Mouse (Mus musculus) myocyte (in vitro differentiated cells): ENCODE measurements at regions not wholly inside any gene's neighbourhood (a gene's known extent, or its start where the extent isn't known, plus 50 kb on each side); places are given as distances from the start of the nearest gene placed in this dataset.

Experiments
- E2F4 ChIP-seq: IDR thresholded peaks from one replicate; pipeline ENCODE4 v1.6.1; 2011; ENCODE audit warnings: mild to moderate bottlenecking, control low read depth, moderate library complexity; ENCODE audit not compliant: insufficient read depth
- MAX ChIP-seq: IDR thresholded peaks from one replicate; pipeline ENCODE4 v1.6.1; 2011; ENCODE audit warnings: low read depth, mild to moderate bottlenecking, control low read depth
- MYOG ChIP-seq, 3 experiments: IDR thresholded peaks; one replicate each; pipeline ENCODE4 v1.6.1; 2011; ENCODE audit warnings: control low read depth in 2 of 3, low read depth in 2 of 3, mild to moderate bottlenecking in 2 of 3; ENCODE audit not compliant: insufficient read length in 2 of 3, control insufficient read depth in 1 of 3, insufficient read depth in 1 of 3
- POLR2A ChIP-seq: IDR thresholded peaks from one replicate; pipeline ENCODE4 v1.6.1; 2011; ENCODE audit warnings: low read depth, mild to moderate bottlenecking, control low read depth, moderate library complexity; ENCODE audit not compliant: insufficient read length
- POLR2AphosphoS2 ChIP-seq: IDR thresholded peaks from one replicate; pipeline ENCODE4 v1.6.1; 2011; ENCODE audit warnings: low read depth, control low read depth; ENCODE audit not compliant: insufficient read length
- TCF12 ChIP-seq: IDR thresholded peaks from one replicate; pipeline ENCODE4 v1.6.1; 2011; ENCODE audit warnings: mild to moderate bottlenecking, control low read depth; ENCODE audit not compliant: poor library complexity, insufficient read depth, severe bottlenecking
- USF1 ChIP-seq: IDR thresholded peaks from one replicate; pipeline ENCODE4 v1.6.1; 2011; ENCODE audit warnings: low read depth, mild to moderate bottlenecking, control low read depth, moderate library complexity

DNA sequence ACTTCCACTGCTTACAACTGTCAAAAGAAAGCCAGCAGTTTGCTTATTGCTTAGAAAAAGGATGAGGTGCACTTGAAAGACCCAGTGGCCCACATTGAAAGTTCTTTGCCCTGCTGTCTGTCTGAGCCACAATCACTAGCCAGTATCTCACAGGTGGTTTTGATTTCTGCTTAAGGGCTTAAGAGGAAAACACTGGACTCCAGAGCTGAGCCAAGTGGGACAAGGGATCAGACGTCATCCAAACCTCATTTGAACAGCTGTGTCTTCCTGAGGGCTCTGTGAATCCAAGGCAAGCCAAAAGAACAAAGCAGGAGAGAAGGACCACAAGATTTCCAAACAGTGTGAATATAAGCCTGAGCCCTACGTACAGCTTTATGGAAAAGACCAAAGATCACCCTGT is 326.8 kb upstream of the Dynlrb2 start:
- TF ChIP-seq POLR2A: no peak
- no peak for TF ChIP-seq TCF12
- TF ChIP-seq USF1: no peak
- TF ChIP-seq MAX: no peak
- TF ChIP-seq MYOG (IDR thresholded peaks at IDR 0.05; ENCODE audit: control insufficient read depth in 1 of 3, insufficient read depth in 1 of 3, insufficient read length in 2 of 3, low read depth in 2 of 3): no peak
- no peak for TF ChIP-seq POLR2AphosphoS2
- TF ChIP-seq E2F4: no peak
